Mouse (Mus musculus) frontal cortex, postnatal 14 days (tissue): Measurements from ENCODE around the gene Zmym5.
"Not testable (repeated sequence)": the region's sequence is repeated elsewhere in the genome, so short reads cannot be mapped to it uniquely, and the experiment has no call there.

ENCODE experiments used
- DNase-seq, 2 experiments: peaks; one replicate each; pipeline ENCODE4 v3.0.0; 2022; ENCODE audit warnings: low spot score in 2 of 2

Zmym5 gene

GRCm38 (mm10) chr14:56811701-56812339 lies at the start of gene Zmym5:
Zmym5 (minus strand) TSS chr14:56811716.
- peak; percentile 84 to 92 for DNase-seq

- DNase-seq: no peak
Measured at GRCm38 (mm10) chr14:56849681-56850080, 38.2 kb upstream of the Zmym5 start.

GRCm38 (mm10) chr14:56848322-56848721 lies 36.8 kb upstream of the Zmym5 start:
- DNase-seq: no peak

DNA sequence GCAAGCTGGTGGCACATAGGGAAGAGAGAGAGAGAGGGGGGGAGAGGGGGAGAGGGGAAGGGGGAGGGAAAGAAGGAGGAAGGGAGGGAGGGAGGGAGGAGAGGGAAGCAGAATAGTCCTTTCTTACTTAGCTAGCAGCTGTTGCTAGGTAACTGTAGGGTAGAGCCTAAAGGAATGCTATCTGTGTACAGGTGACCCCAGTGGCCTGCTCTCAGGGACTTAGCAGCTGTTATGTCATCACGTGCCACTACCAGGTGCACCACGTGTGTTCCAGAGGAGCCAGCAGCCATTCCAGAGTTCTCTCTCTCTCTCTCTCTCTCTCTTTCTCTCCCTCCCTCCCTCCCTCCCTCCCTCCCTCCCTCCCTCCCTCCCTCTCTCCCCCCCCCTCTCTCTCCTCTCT lies 33.0 kb upstream of the Zmym5 start:
- DNase-seq: no peak

GRCm38 (mm10) chr14:56844033-56844432 lies 32.5 kb upstream of the Zmym5 start:
- DNase-seq: no peak

GRCm38 (mm10) chr14:56834576-56834975 lies 23.1 kb upstream of the Zmym5 start:
- DNase-seq: not testable (repeated sequence)

GRCm38 (mm10) chr14:56833211-56833610 lies 21.7 kb upstream of the Zmym5 start:
- DNase-seq: not testable (repeated sequence)

GRCm38 (mm10) chr14:56832563-56833113 lies 21.1 kb upstream of the Zmym5 start:
- DNase-seq: no peak

DNA sequence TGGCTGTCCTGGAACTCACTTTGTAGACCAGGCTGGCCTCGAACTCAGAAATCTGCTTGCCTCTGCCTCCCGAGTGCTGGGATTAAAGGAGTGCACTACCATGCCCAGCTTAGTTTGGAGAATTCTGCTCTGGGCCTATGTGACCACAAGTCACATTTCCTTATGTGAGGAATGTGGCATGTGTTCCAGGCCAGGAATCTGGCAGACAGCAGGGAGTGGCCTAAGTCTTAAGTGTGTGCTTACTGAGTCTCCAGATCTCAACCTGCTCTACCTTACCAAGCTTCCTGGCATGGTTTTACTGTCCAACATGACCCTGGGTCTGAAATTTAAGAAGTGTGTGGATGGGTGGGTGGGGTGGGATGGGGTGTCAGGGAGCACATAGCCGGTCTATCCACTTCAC lies 20.6 kb upstream of the Zmym5 start:
- DNase-seq: no peak

GRCm38 (mm10) chr14:56830491-56831045 lies 19.1 kb upstream of the Zmym5 start:
- no peak for DNase-seq

GRCm38 (mm10) chr14:56824562-56824961 lies 13.0 kb upstream of the Zmym5 start:
- DNase-seq: no peak

DNA sequence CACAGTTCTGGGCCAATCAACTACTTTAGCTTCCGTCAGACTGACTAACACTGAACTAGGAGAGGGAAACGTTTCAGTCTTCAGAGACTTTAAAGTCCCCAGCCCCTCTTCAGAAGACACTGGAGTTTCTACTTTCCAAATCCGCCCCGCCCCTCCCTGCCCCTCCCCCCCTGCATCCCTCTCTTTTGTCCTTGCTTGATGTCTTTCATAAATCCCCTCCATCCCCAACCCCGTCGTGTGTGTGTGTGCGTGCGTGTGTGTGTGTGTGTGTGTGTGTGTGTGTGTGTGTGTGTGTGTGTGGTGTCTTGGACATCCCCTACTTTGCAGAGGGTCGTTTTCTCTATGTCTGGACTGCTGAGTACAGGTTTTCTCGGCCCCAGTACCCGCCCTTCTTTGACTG lies 6.1 kb upstream of the Zmym5 start:
- no peak for DNase-seq

GRCm38 (mm10) chr14:56817131-56817530 lies 5.6 kb upstream of the Zmym5 start:
- no peak for DNase-seq

DNA sequence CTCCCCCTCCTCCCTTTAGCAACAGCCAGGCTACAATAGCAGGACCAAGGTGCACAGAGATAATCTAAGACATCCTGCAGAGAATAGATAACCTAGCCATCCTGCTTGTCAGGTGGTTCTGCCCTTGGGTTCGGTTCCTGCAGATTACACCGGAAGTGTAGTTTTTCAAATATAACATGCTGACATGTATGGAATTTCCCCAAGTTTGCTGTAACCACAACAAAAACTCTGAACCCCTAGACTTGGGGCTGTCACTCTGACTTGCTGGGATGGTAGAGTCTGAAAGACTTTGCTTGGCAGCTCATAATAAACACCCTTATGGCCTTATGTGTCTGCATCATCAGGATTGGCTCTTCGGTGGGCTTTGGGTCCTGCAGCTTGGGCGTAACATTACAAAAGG lies 5.0 kb upstream of the Zmym5 start:
- DNase-seq: no peak

- peak; percentile 71 to 73 for DNase-seq
Measured at GRCm38 (mm10) chr14:56812520-56813036, 1.1 kb upstream of the Zmym5 start.

- peak in 1 of 2 experiments; percentile 19 for DNase-seq
Measured at GRCm38 (mm10) chr14:56810781-56811690, 480 bp downstream of the Zmym5 start.

- peak in 1 of 2 experiments; percentile 25 for DNase-seq
Measured at GRCm38 (mm10) chr14:56793243-56793642, 18.3 kb downstream of the Zmym5 start.

- DNase-seq: no peak
Measured at GRCm38 (mm10) chr14:56784575-56784974, 26.9 kb downstream of the Zmym5 start.

DNA sequence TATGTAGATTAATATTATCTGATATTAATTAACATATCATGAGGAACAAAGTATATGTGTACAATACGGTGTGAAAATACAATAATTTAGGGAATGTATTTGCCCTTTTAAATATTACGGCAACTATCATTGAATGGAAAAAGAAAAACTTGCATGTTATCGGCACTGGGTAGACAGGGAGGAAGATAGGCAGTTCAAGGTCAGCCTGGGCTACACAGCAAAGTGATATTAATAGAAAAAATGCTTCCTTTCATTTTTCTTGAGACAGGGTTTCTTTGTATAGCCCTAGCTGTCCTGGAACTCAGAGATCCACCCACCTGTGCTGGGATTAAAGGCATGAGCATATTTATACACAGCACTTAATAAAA lies 32.6 kb downstream of the Zmym5 start:
- no peak for DNase-seq

DNA sequence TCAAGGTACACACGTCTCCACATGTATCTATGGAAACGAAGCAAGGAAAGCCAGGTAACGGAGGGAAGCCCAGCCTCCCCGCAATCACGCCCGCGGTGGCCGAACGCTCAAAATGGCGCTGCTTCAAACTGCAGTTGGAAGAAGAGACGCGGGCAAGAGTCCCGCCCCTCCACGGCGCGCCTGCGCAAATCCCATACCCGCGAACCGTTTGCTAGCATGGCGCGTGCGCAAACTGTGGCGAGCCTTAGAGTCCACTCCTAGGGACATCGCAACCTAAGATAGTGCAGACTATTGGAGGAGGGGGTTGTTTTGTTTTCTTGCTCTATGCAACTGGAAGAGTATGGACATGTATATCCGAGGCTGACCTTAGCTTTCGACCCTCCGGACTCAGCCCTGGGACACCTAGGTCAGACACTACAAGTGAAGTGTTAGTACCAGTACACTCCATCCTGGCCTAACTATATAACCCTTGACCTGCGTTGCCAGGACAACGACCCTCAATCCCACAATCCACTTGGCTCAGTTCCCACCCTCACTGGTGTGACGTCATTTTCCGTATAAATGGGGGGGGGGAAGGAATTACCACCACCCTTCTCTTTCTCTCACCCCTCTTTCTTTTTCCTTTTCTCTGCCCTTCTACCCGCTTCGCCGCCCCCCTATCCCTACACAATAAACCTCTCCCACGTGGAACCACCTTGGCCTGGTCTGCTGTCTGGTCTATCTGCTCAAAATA lies 33.1 kb downstream of the Zmym5 start, which contains the start of gene Pspc1:
Pspc1 (minus strand) TSS at position 117 of the 733 bp plus-strand sequence.
- peak; percentile 95 to 96 for DNase-seq
